Mouse (Mus musculus): Measurements from ENCODE around the gene Rara.

- TF ChIP-seq CTCF (IDR thresholded peaks at IDR 0.05 in 2 of 3, conservative IDR thresholded peaks at IDR 0.05 in 1 of 3; ENCODE audit: control insufficient read depth in 1 of 3, insufficient read depth in 1 of 3, low read depth in 2 of 3, low read length in 3 of 3, poor library complexity in 1 of 3, severe bottlenecking in 1 of 3): no peak
- no peak for TF ChIP-seq POLR2A (IDR thresholded peaks at IDR 0.05; ENCODE audit: control insufficient read depth in 1 of 2, insufficient read depth in 1 of 2, low read depth in 1 of 2, low read length in 2 of 2, poor library complexity in 1 of 2)
- TF ChIP-seq GATA1 (IDR thresholded peaks at IDR 0.05; ENCODE audit: low read depth, low read length): no peak
- no peak for TF ChIP-seq USF2 (IDR thresholded peaks at IDR 0.05; ENCODE audit: borderline replicate concordance in 1 of 2, insufficient read depth in 1 of 2, low read depth in 1 of 2, low read length in 2 of 2)
- TF ChIP-seq KAT2A (conservative IDR thresholded peaks at IDR 0.05; ENCODE audit: low read depth, low read length): no peak
- no peak for TF ChIP-seq MEF2A (IDR thresholded peaks at IDR 0.05; ENCODE audit: extremely low read depth, insufficient replicate concordance, low read depth, low read length, poor library complexity, severe bottlenecking)
- TF ChIP-seq TCF12 (IDR thresholded peaks at IDR 0.05; ENCODE audit: low read depth, low read length): no peak
- no peak for TF ChIP-seq RAD21 (IDR thresholded peaks at IDR 0.05; ENCODE audit: low read depth, low read length)
- TF ChIP-seq TAL1 (IDR thresholded peaks at IDR 0.05; ENCODE audit: low read length): no peak
- TF ChIP-seq TBP (IDR thresholded peaks at IDR 0.05; ENCODE audit: low read depth, low read length): no peak
- no peak for TF ChIP-seq ZNF384 (IDR thresholded peaks at IDR 0.05; ENCODE audit: low read depth, low read length)
- no peak for TF ChIP-seq GABPA (IDR thresholded peaks at IDR 0.05; ENCODE audit: low read depth, low read length)
- no peak for TF ChIP-seq EP300 (IDR thresholded peaks at IDR 0.05; ENCODE audit: low read depth in 1 of 2, low read length in 2 of 2)
- no peak for TF ChIP-seq CHD2 (IDR thresholded peaks at IDR 0.05; ENCODE audit: low read length)
Observed at GRCm38 (mm10) chr11:98978526-98979148, 51.0 kb downstream of the Rara start.
